Mouse (Mus musculus) MEL (cell line): Measurements from ENCODE around the gene Rnf6. TPM values are rescaled to one million over a fixed set of nuclear protein-coding genes. Genes with fewer than 3 reads are reported as not detected.

Experiments
- DNase-seq: peaks from one replicate; pipeline ENCODE4 v3.0.0; 2011; ENCODE audit warnings: low read depth, low spot score
- H3K27ac ChIP-seq: 2 replicates; pipeline ENCODE4 v1.5.1; 2012; ENCODE audit warnings: low read depth, mild to moderate bottlenecking, control low read depth, low read length, moderate library complexity; ENCODE audit not compliant: control insufficient read depth
- H3K27me3 ChIP-seq, 2 experiments: fragments of 150-350 bp in 1 of 2; sonication (generic) in 1 of 2; 2 replicates each; pipeline ENCODE4 v1.6.1; 2012; ENCODE audit warnings: low read length in 2 of 2, mild to moderate bottlenecking in 2 of 2, improper control_type of control experiment in 1 of 2, moderate library complexity in 1 of 2; ENCODE audit not compliant: insufficient read depth in 2 of 2, control insufficient read depth in 1 of 2
- H3K36me3 ChIP-seq, 2 experiments: 2 replicates each; pipeline ENCODE4 v1.6.1; 2012 to 2014; ENCODE audit warnings: low read length in 2 of 2, improper control_type of control experiment in 1 of 2, inconsistent platforms in 1 of 2, mild to moderate bottlenecking in 1 of 2; ENCODE audit not compliant: insufficient read depth in 2 of 2, control insufficient read depth in 1 of 2
- H3K4me1 ChIP-seq, 2 experiments: fragments of 150-350 bp in 1 of 2; sonication (generic) in 1 of 2; 2 replicates each; pipeline ENCODE4 v1.6.1; 2012; ENCODE audit warnings: low read length in 2 of 2, improper control_type of control experiment in 1 of 2, mild to moderate bottlenecking in 1 of 2; ENCODE audit not compliant: insufficient read depth in 2 of 2, control insufficient read depth in 1 of 2
- H3K4me3 ChIP-seq, 2 experiments: fragments of 150-350 bp in 1 of 2; sonication (generic) in 1 of 2; 2 replicates each; pipeline ENCODE4 v1.5.1; 2012; ENCODE audit warnings: low read depth in 2 of 2, low read length in 2 of 2, mild to moderate bottlenecking in 2 of 2, moderate library complexity in 2 of 2, control low read depth in 1 of 2, improper control_type of control experiment in 1 of 2; ENCODE audit not compliant: control insufficient read depth in 1 of 2, insufficient read depth in 1 of 2
- H3K79me2 ChIP-seq: 2 replicates; pipeline ENCODE4 v1.6.1; 2012; ENCODE audit warnings: mild to moderate bottlenecking, low read length, moderate library complexity; ENCODE audit not compliant: control insufficient read depth, poor library complexity, insufficient read depth
- H3K9ac ChIP-seq: 2 replicates; pipeline ENCODE4 v1.6.1; 2012; ENCODE audit warnings: low read depth, mild to moderate bottlenecking, control low read depth, low read length, moderate library complexity; ENCODE audit not compliant: control insufficient read depth, poor library complexity, severe bottlenecking
- H3K9me3 ChIP-seq: fragments of 150-350 bp; sonication (generic); replicated peaks from 2 replicates; pipeline ENCODE4 v1.6.1; 2012; ENCODE audit warnings: mild to moderate bottlenecking, low read length, improper control_type of control experiment, moderate library complexity; ENCODE audit not compliant: insufficient read depth
- BHLHE40 ChIP-seq: IDR thresholded peaks from 2 replicates; pipeline ENCODE4 v1.6.1; 2012; ENCODE audit warnings: low read depth, mild to moderate bottlenecking, inconsistent platforms, low read length, improper control_type of control experiment, borderline replicate concordance
- CHD2 ChIP-seq: IDR thresholded peaks from 2 replicates; pipeline ENCODE4 v1.6.1; 2011; ENCODE audit warnings: low read length, improper control_type of control experiment
- CTCF ChIP-seq, 3 experiments: IDR thresholded peaks in 2 of 3; conservative IDR thresholded peaks in 1 of 3; 2 replicates each; pipeline ENCODE4 v1.5.1; 2011 to 2012; ENCODE audit warnings: low read length in 3 of 3, low read depth in 2 of 3, mild to moderate bottlenecking in 2 of 3, improper control_type of control experiment in 1 of 3, inconsistent platforms in 1 of 3, mixed read lengths in 1 of 3, moderate library complexity in 1 of 3; ENCODE audit not compliant: control insufficient read depth in 1 of 3, insufficient read depth in 1 of 3, poor library complexity in 1 of 3, severe bottlenecking in 1 of 3
- ELF1 ChIP-seq: IDR thresholded peaks from 2 replicates; pipeline ENCODE4 v1.6.1; 2014; ENCODE audit warnings: low read depth, mild to moderate bottlenecking, inconsistent platforms, low read length, improper control_type of control experiment, moderate library complexity
- EP300 ChIP-seq, 2 experiments: IDR thresholded peaks; 2 replicates each; pipeline ENCODE4 v1.6.1; 2011; ENCODE audit warnings: improper control_type of control experiment in 2 of 2, low read length in 2 of 2, low read depth in 1 of 2, mild to moderate bottlenecking in 1 of 2
- ETS1 ChIP-seq: IDR thresholded peaks from 2 replicates; pipeline ENCODE4 v1.6.1; 2012; ENCODE audit warnings: low read depth, mild to moderate bottlenecking, inconsistent platforms, low read length, improper control_type of control experiment, moderate library complexity
- HCFC1 ChIP-seq: IDR thresholded peaks from 2 replicates; pipeline ENCODE4 v1.6.1; 2012; ENCODE audit warnings: low read depth, mild to moderate bottlenecking, inconsistent platforms, low read length, improper control_type of control experiment, moderate library complexity
- KAT2A ChIP-seq: conservative IDR thresholded peaks from 2 replicates; pipeline ENCODE4 v1.6.1; 2012; ENCODE audit warnings: low read depth, low read length, improper control_type of control experiment, inconsistent platforms
- MAX ChIP-seq: IDR thresholded peaks from 2 replicates; pipeline ENCODE4 v1.6.1; 2011; ENCODE audit warnings: low read length, improper control_type of control experiment
- MEF2A ChIP-seq: IDR thresholded peaks from 2 replicates; pipeline ENCODE4 v1.6.1; 2014; ENCODE audit warnings: low read depth, mild to moderate bottlenecking, inconsistent platforms, low read length, improper control_type of control experiment; ENCODE audit not compliant: poor library complexity, insufficient replicate concordance, severe bottlenecking; ENCODE audit errors: extremely low read depth
- MXI1 ChIP-seq: IDR thresholded peaks from 2 replicates; pipeline ENCODE4 v1.6.1; 2011; ENCODE audit warnings: mild to moderate bottlenecking, low read depth, low read length, improper control_type of control experiment
- NELFE ChIP-seq: IDR thresholded peaks from 2 replicates; pipeline ENCODE4 v1.6.1; 2011; ENCODE audit warnings: low read depth, low read length, improper control_type of control experiment
- NRF1 ChIP-seq: IDR thresholded peaks from 2 replicates; pipeline ENCODE4 v1.6.1; 2014; ENCODE audit warnings: low read depth, mild to moderate bottlenecking, inconsistent platforms, low read length, improper control_type of control experiment, moderate library complexity; ENCODE audit not compliant: poor library complexity, insufficient read depth, severe bottlenecking
- POLR2A ChIP-seq, 2 experiments: IDR thresholded peaks; 2 replicates each; pipeline ENCODE4 v1.6.1; 2011 to 2012; ENCODE audit warnings: low read length in 2 of 2, mild to moderate bottlenecking in 2 of 2, control low read depth in 1 of 2, improper control_type of control experiment in 1 of 2, low read depth in 1 of 2, moderate library complexity in 1 of 2; ENCODE audit not compliant: control insufficient read depth in 1 of 2, insufficient read depth in 1 of 2, poor library complexity in 1 of 2
- POLR2AphosphoS2 ChIP-seq: IDR thresholded peaks from 2 replicates; pipeline ENCODE4 v1.6.1; 2011; ENCODE audit warnings: low read length, improper control_type of control experiment
- POLR2AphosphoS5 ChIP-seq: IDR thresholded peaks from 2 replicates; pipeline ENCODE4 v1.6.1; 2012; ENCODE audit warnings: low read depth, borderline replicate concordance, mild to moderate bottlenecking, inconsistent platforms, low read length, moderate library complexity, mixed read lengths
- RAD21 ChIP-seq: IDR thresholded peaks from 2 replicates; pipeline ENCODE4 v1.6.1; 2011; ENCODE audit warnings: mild to moderate bottlenecking, low read depth, low read length, improper control_type of control experiment
- TAL1 ChIP-seq: IDR thresholded peaks from 2 replicates; pipeline ENCODE4 v1.6.1; 2012; ENCODE audit warnings: mild to moderate bottlenecking, inconsistent platforms, low read length, moderate library complexity, mixed read lengths
- UBTF ChIP-seq: IDR thresholded peaks from 2 replicates; pipeline ENCODE4 v1.6.1; 2012; ENCODE audit warnings: low read depth, mild to moderate bottlenecking, inconsistent platforms, low read length, improper control_type of control experiment, moderate library complexity, borderline replicate concordance; ENCODE audit not compliant: insufficient read depth
- ZKSCAN1 ChIP-seq: IDR thresholded peaks from 2 replicates; pipeline ENCODE4 v1.6.1; 2012; ENCODE audit warnings: low read depth, mild to moderate bottlenecking, inconsistent platforms, low read length, improper control_type of control experiment, moderate library complexity
- ZMIZ1 ChIP-seq: IDR thresholded peaks from 2 replicates; pipeline ENCODE4 v1.6.1; 2012; ENCODE audit warnings: low read depth, mild to moderate bottlenecking, inconsistent platforms, low read length, improper control_type of control experiment, moderate library complexity
- ZNF384 ChIP-seq: IDR thresholded peaks from 2 replicates; pipeline ENCODE4 v1.6.1; 2012; ENCODE audit warnings: low read depth, mild to moderate bottlenecking, inconsistent platforms, low read length, improper control_type of control experiment
- polyA plus RNA-seq, 2 experiments: library from polyadenylated mRNA; stranded (reverse) in 1 of 2; unstranded in 1 of 2; fragments of >175 nt in 1 of 2; fragments of >200 nt in 1 of 2; gene quantifications; 2 replicates each; pipeline versions ENCODE4 v1.2.1 to v1.2.4; 2012; ENCODE audit warnings: low replicate concordance in 2 of 2, low read depth in 1 of 2; ENCODE audit not compliant: insufficient read length in 2 of 2, insufficient read depth in 1 of 2, missing spikeins in 1 of 2
- total RNA-seq: library from RNA; depleted of rRNA; stranded (reverse); fragments of 300-350 nt; gene quantifications from 2 replicates; pipeline ENCODE4 v1.2.3, GENCODE M21; 2012

Gene Rnf6
- total and polyA plus RNA-seq, 3 experiments: 44.9 to 70.1 (median 57.3) TPM

DNA sequence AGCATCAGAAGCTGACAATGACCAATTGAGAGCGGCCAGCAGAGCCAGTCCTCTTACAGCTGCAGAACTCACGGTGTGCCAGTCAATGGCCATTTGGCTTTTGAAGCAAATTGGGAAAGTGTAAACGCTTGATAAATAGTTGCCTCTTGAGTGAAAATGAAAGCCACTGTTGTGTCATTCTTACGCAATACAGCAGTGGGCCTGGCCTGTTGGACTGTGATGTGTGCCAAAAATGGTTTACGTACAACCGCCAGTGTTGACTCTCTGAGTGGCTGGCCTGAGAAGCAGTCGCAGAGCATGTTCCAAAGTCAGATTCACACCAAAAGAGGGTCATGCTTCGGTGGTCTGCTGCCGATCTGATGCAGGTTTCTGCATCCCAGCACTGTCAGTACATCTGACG lies 27.4 kb upstream of the Rnf6 start:
- Histone ChIP-seq H3K36me3 (peaks cover 25 to 51% of the 10 kb centered on the region in 2 experiments), H3K4me1 (peaks cover 29 to 40% of the 10 kb centered on the region in 2 experiments), H3K9ac (no peak overlapping the region), H3K79me2 (peaks cover 73% of the 10 kb centered on the region), H3K9me3 (no peaks in the 10 kb centered on the region), H3K4me3 (no peak overlapping the region), H3K27ac (no peak overlapping the region), H3K27me3 (no peaks in the 10 kb centered on the region)
- TF ChIP-seq MXI1: no peak
- no peak for TF ChIP-seq KAT2A
- TF ChIP-seq UBTF: no peak
- no peak for TF ChIP-seq POLR2A (IDR thresholded peaks at IDR 0.05; ENCODE audit: control insufficient read depth in 1 of 2, insufficient read depth in 1 of 2, low read depth in 1 of 2, low read length in 2 of 2, poor library complexity in 1 of 2)
- TF ChIP-seq MEF2A: no peak
- TF ChIP-seq POLR2AphosphoS5: no peak
- no peak for TF ChIP-seq ETS1
- TF ChIP-seq NRF1: no peak
- TF ChIP-seq ELF1: no peak
- TF ChIP-seq HCFC1: no peak
- TF ChIP-seq EP300 (IDR thresholded peaks at IDR 0.05; ENCODE audit: low read depth in 1 of 2, low read length in 2 of 2): no peak
- no peak for TF ChIP-seq TAL1
- TF ChIP-seq CHD2: no peak
- TF ChIP-seq ZNF384: no peak
- no peak for TF ChIP-seq RAD21
- DNase-seq: no peak

DNA sequence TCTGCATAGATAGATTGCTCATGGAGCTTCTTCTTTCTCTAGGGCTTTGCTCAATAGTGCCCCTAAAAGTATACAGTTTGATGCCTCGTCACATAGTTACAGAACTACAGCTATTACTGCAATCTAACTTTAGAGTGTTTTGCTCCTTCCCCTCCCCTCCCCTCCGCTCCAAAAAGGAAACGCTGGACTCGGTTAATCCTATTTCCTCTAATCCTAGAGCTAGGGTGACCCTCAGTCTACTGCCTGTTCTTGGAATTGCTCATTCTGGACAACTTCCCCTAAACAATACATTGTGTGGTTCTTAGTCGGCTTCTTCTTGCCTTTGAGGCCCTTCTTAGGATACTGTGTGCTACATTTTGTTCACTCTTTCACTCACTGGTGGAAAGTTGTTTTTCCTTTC lies 26.4 kb upstream of the Rnf6 start:
- no peaks in the 10 kb centered on the region for H3K9me3 ChIP-seq
- H3K27me3 ChIP-seq: no peaks in the 10 kb centered on the region
- peaks cover 72% of the 10 kb centered on the region for H3K79me2 ChIP-seq
- TF ChIP-seq POLR2AphosphoS2 (no peak), MAX (no peak), CTCF (IDR thresholded peaks at IDR 0.05 in 2 of 3, conservative IDR thresholded peaks at IDR 0.05 in 1 of 3; ENCODE audit: control insufficient read depth in 1 of 3, insufficient read depth in 1 of 3, low read depth in 2 of 3, low read length in 3 of 3, poor library complexity in 1 of 3, severe bottlenecking in 1 of 3) (no peak), BHLHE40 (no peak), TAL1 (no peak), MEF2A (no peak), ZMIZ1 (no peak), ZKSCAN1 (no peak), NELFE (no peak)
- no peak overlapping the region for H3K9ac ChIP-seq
- peaks cover 23 to 56% of the 10 kb centered on the region in 2 experiments for H3K36me3 ChIP-seq
- no peak for DNase-seq
- H3K27ac ChIP-seq: no peak overlapping the region
- peaks cover 29 to 40% of the 10 kb centered on the region in 2 experiments for H3K4me1 ChIP-seq
- H3K4me3 ChIP-seq: no peak overlapping the region
